Mouse (Mus musculus) lung, adult 2 months (tissue): Measurements from ENCODE around the gene Rora. TPM values are rescaled to one million over a fixed set of nuclear protein-coding genes. Genes with fewer than 3 reads are reported as not detected.

ENCODE experiments used
- DNase-seq: peaks from one replicate; pipeline ENCODE4 v3.0.0; 2022
- H3K4me1 ChIP-seq: fragments of 200-500 bp; 2 replicates; pipeline ENCODE4 v1.6.1; 2011; ENCODE audit warnings: low read length; ENCODE audit not compliant: control insufficient read depth, insufficient read depth
- H3K4me3 ChIP-seq: fragments of 200-500 bp; replicated peaks from 2 replicates; pipeline ENCODE3; 2011; ENCODE audit warnings: low read depth, mild to moderate bottlenecking, control low read depth, low read length; ENCODE audit errors: extremely low read depth
- CTCF ChIP-seq: fragments of 200-500 bp; IDR thresholded peaks from 2 replicates; pipeline ENCODE4 v1.5.1; 2011; ENCODE audit warnings: mild to moderate bottlenecking, low read length, control low read depth; ENCODE audit not compliant: insufficient read depth
- POLR2A ChIP-seq: fragments of 200-500 bp; IDR thresholded peaks from 2 replicates; pipeline ENCODE4 v1.6.1; 2011; ENCODE audit warnings: low read depth, mild to moderate bottlenecking, control low read depth, low read length, borderline replicate concordance; ENCODE audit errors: extremely low read depth
- WGBS: fragments of 180-500 bp; shearing (Covaris S2); methylation state at CpG from one replicate; pipeline ENCODE4 v1.1.7; 2018; 5-methylcytosine and 5-hydroxymethylcytosine counted together
- polyA plus RNA-seq: library from polyadenylated mRNA; depleted of rRNA; stranded (reverse); fragments of >200 nt; gene quantifications from 2 replicates; pipeline ENCODE4 v1.2.3, GENCODE M21; 2012

The Rora gene
- polyA plus RNA-seq, 1 experiment: 17.8 TPM

- 38% methylated on average over 9 of the region's 9 CpGs for WGBS
- DNase-seq: no peak
Measured at GRCm38 (mm10) chr9:68884451-68885035, 231.0 kb downstream of the Rora start.

GRCm38 (mm10) chr9:68888670-68889069 lies 235.1 kb downstream of the Rora start:
- TF ChIP-seq CTCF: no peak
- TF ChIP-seq POLR2A: no peak
- peaks cover 7% of the 10 kb centered on the region for H3K4me1 ChIP-seq
- H3K4me3 ChIP-seq: peak overlapping the region; percentile 9
- 25% methylated on average over 8 of the region's 8 CpGs for WGBS
- no peak for DNase-seq

More at GRCm38 (mm10) chr9:68884451-68885035, 231.0 kb downstream of the Rora start:
- Histone ChIP-seq H3K4me3 (peak overlapping the region; percentile 6), H3K4me1 (peaks cover 21% of the 10 kb centered on the region)
- TF ChIP-seq CTCF: no peak
- no peak for TF ChIP-seq POLR2A

GRCm38 (mm10) chr9:68891431-68891830 lies 237.8 kb downstream of the Rora start:
- 56% methylated on average over 11 of the region's 11 CpGs for WGBS
- no peak for DNase-seq
- no peak for TF ChIP-seq CTCF
- no peak for TF ChIP-seq POLR2A
- Histone ChIP-seq H3K4me1 (peaks cover 3% of the 10 kb centered on the region; the same call in 1 of the 2 replicates), H3K4me3 (no peak overlapping the region)

GRCm38 (mm10) chr9:68892356-68892755 lies 238.8 kb downstream of the Rora start:
- no peak for DNase-seq
- WGBS: 95% methylated on average over 4 of the region's 4 CpGs
- Histone ChIP-seq H3K4me1 (peaks cover 3% of the 10 kb centered on the region; the same call in 1 of the 2 replicates), H3K4me3 (no peak overlapping the region)
- TF ChIP-seq CTCF (no peak), POLR2A (no peak)

- TF ChIP-seq POLR2A (no peak), CTCF (no peak)
- Histone ChIP-seq H3K4me1 (peaks cover 3% of the 10 kb centered on the region; the same call in 1 of the 2 replicates), H3K4me3 (no peak overlapping the region)
- WGBS: 85% methylated on average over 6 of the region's 6 CpGs
- DNase-seq: no peak
Measured at GRCm38 (mm10) chr9:68892859-68893258, 239.3 kb downstream of the Rora start.

GRCm38 (mm10) chr9:68898286-68898685 lies 244.7 kb downstream of the Rora start:
- DNase-seq: no peak
- no peak for TF ChIP-seq POLR2A
- no peak for TF ChIP-seq CTCF
- Histone ChIP-seq H3K4me3 (no peak overlapping the region), H3K4me1 (no peaks in the 10 kb centered on the region; the same call in 1 of the 2 replicates)
- WGBS: 69% methylated on average over 6 of the region's 6 CpGs

GRCm38 (mm10) chr9:68899525-68900222 lies 246.1 kb downstream of the Rora start:
- DNase-seq: no peak
- H3K4me3 ChIP-seq: no peak overlapping the region
- no peak for TF ChIP-seq POLR2A
- H3K4me1 ChIP-seq: no peaks in the 10 kb centered on the region; the same call in 1 of the 2 replicates
- 70% methylated on average over 5 of the region's 5 CpGs for WGBS

- no peak for DNase-seq
- 78% methylated on average over 6 of the region's 6 CpGs for WGBS
- TF ChIP-seq POLR2A: no peak
- no peak for TF ChIP-seq CTCF
- no peaks in the 10 kb centered on the region for H3K4me1 ChIP-seq
- H3K4me3 ChIP-seq: no peak overlapping the region
Measured at GRCm38 (mm10) chr9:68906361-68906883, 252.8 kb downstream of the Rora start.

- 51% methylated on average over 8 of the region's 8 CpGs for WGBS
- DNase-seq: no peak
- TF ChIP-seq CTCF (no peak), POLR2A (no peak)
- H3K4me1 ChIP-seq: peaks cover 14% of the 10 kb centered on the region
- no peak overlapping the region for H3K4me3 ChIP-seq
Measured at GRCm38 (mm10) chr9:68912483-68913151, 259.0 kb downstream of the Rora start.
